Mouse (Mus musculus) gastrocnemius, postnatal 25 days (tissue): ENCODE measurements at regions not wholly inside any gene's neighbourhood (a gene's known extent, or its start where the extent isn't known, plus 50 kb on each side); places are given as distances from the start of the nearest gene placed in this dataset.

ENCODE experiments used
- DNase-seq: peaks from one replicate; pipeline ENCODE4 v3.0.0; 2022

DNA sequence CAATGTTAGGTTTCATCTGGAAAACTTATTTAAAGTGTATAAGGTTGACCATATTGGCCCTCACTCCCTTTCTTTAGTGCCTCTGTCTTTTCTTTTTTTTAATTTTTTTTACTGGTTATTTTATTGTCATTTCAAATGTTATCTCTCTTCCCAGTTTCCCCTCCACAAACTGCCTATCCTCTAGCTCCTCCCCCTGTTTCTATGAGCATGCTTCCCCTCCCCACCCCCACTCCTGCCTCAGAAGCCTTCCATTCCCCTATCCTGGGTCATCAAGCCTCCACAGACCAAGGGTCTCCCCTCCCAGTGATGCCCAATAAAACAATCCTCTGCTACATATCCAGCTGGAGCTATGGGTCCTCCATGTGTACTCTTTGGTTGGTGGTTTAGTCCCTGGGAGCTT is 2134.9 kb upstream of the Lrrc6 start:
- DNase-seq = no peak

DNA sequence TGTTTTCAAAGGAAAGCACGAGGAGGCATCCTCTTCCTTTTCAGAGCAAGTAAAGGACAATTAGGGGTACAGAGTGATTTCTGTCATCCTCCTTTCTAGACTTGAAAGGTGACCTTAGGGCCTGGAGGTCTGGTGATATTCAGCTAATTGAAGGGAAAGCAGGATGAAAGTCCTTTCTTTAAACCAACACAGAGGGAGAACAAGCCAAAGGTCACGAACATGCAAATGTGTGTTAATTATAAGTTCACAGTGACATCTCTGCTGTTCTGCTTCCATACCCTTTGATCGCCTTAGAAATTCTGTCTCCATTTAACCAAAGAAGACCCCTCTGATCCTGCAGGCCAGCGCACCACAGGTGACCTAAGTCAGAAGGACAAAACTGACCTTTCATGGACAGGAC is 2126.3 kb upstream of the Lrrc6 start:
- DNase-seq = no peak

DNA sequence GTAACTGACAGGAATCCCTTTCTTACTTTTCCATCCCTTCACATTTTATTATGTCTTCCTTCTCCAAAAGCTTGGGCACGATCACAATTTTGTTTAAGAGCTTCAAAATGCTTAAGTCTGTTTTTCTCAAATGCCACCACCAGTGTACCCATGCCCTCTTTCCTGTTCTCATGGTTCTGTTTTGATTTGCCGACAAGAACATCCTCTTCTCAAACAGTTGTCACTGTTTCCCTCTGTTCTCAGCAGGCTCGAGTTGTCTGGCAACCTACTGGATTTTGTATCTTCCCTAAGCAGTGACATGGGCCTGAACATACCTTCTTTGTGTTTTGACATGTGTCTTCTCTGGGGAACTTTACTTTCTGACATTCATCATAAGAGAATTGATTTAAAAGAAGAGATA is 2124.1 kb upstream of the Lrrc6 start:
- no peak for DNase-seq

- no peak for DNase-seq
Measured at GRCm38 (mm10) chr15:68620417-68621214, 2119.9 kb upstream of the Lrrc6 start.

GRCm38 (mm10) chr15:68606110-68606791 is 2105.5 kb upstream of the Lrrc6 start:
- DNase-seq = peak; percentile 64

- no peak for DNase-seq
Measured at GRCm38 (mm10) chr15:68605478-68605877, 2104.8 kb upstream of the Lrrc6 start.

DNA sequence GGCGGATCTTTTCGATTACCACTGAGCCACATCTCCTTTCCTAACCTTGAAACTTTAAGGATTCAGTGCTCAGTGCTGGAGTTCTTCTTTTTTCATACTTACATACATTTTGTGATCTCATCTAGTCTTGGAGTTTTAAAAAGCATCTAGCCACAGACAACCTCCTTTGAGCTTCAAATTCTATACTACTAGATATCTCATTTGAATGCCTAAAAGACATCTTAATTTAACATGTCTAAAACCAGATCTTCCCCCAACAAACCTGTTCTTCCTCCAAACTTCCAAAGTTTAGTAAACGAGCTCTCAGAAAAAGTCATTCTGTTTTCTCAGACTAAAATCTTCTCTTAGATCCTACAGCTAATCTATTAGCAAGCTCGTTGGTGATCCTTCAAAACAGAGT is 2081.5 kb upstream of the Lrrc6 start:
- no peak for DNase-seq

GRCm38 (mm10) chr15:68579486-68579885 is 2078.8 kb upstream of the Lrrc6 start:
- DNase-seq = no peak

DNA sequence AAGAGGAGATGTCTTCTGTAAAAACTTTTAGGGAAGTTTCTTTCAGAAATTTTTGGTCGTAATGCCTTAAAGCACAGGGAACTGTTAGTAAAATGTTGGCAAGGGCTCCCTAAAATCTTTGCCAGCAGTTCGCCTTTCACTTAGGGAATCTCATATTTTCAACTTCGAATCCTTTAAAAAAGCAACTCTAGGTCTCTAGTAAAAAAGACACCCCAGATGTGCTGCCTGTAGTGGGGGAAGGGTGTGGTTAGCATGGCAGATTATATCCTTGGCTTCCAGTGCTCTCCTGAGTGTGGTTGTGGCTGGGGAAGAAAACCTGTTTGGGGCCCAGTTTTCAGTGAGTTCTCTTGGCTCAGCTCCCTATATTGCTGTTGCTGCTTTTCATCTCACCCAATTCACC is 2059.9 kb upstream of the Lrrc6 start:
- DNase-seq = no peak

GRCm38 (mm10) chr15:68556133-68556532 is 2055.4 kb upstream of the Lrrc6 start:
- DNase-seq = no peak

DNA sequence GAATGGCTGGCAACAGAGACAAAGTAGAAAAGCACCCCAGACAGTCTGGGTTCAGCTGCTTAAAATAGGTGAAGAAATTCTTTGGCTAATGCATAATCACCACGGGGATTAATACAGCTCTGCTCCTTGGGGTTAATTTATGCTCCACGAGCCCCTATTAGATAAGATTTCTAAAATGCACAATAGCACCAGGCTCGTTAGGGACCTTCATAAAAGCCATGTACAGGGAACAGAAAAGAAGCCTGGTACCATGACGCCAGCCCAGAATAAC is 2035.3 kb upstream of the Lrrc6 start:
- DNase-seq = no peak

DNA sequence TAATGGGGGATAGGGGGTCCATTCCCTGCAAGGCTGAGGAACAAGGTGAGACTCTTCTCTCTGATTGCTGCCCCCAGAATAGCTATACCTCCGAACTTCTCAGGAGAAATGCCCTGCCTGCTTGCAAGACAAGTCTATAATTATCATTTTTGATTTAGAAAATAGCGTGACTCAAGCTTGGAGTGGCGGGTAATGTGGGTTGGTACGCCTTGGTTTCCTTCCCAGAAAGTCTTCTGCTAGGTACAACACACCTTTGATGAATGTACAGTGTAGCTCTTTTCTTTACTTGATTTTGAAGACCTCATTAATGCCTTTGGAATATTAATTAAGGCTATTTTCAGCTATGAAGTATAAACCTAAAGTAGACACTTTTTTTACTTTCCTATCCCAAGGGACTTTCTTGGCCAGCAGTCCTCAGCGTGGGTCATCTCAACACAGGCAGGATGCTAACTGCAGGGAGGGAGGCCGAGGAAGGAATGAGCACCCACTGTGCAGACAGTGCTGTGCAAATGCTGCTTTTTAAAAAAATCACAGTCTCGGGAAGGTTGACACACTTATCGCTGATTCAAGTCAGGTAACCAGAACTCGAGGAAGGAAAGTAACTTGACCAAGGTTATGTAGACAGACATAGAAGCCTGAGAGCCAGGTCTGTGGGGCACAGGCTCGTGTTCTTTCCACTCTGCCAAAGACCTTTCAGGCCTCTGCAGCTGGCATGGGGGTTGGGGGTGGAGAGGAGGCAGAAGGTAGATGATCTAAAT is 2034.8 kb upstream of the Lrrc6 start:
- no peak for DNase-seq

DNA sequence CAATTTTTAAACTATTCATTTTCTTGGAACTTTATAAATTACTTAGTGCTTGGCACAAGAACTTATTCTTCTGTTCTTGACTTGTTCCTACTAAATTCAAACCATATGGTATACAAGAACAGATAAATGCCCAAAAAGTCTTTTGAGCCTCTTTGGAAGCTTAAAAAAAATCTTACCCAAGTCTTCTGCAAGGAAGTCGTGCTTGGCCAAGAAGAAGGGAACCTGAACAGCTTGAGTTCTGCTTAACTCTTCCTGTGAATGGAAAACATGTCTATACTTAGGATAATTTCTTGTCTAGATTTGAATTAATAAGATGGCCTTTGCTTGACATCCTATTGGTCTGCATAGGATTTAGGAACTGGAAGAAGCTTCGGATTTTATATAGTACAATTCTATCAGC is 2020.0 kb upstream of the Lrrc6 start:
- DNase-seq = no peak

DNA sequence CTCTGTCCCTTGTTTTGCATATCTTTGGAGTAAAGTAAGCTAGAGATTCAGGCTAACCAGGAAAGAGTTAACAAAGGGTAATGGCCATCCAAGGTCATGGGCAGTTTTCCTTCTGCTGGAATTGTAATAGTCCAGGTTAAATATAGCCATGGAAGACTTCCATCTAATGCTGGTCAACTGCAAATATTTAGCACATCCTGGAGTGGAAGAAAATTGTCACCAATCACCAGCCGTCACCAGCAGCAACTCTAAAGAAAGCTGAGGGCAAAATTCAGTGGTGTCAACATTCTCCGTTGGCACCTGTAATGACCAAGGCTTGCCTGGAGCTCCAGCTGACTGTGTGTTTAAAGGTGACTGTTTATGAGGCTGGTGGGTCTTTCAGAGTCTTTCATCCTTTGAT is 2011.7 kb upstream of the Lrrc6 start:
- no peak for DNase-seq

DNA sequence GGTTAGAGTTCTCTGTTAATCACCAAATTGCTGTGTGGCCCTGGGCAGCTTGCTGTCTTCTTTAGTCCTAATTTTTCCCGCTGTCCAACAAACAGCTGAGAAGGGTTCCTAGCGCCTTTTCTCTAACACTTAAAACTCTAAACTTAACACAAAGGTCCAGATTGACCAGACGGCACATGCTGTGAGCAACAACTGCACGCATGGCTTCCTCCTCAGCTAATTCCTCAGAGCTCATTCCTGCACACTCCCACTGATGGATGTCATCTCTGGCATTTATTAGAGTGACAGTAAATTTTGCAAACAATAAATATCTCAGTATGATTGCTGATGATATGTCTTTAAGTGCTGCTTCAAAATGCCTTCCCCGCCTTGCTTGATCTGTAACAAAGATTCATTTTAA is 2007.5 kb upstream of the Lrrc6 start:
- no peak for DNase-seq

- DNase-seq = no peak
Measured at GRCm38 (mm10) chr15:68506093-68506492, 2005.4 kb upstream of the Lrrc6 start.

GRCm38 (mm10) chr15:68496438-68496837 is 1995.7 kb upstream of the Lrrc6 start:
- DNase-seq = no peak

DNA sequence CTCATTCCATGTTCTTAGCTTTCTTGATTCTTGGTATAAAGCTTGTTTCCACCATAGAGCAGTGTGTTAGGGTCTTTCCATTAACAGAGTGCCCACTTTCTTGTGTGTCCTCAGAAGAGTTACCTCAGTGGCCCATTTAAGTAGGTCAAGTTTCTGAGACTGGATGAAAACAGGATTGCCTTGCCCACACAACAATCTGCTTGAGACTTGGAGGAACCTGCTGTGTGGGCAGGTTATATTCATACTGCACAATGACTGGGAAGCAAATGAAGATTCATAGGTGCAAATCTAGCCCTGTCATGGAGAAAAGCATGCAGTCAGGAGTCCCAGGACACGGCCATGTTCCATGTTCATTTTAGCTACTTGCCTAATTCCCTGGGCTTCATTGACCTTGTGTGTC is 1984.1 kb upstream of the Lrrc6 start:
- DNase-seq = no peak

DNA sequence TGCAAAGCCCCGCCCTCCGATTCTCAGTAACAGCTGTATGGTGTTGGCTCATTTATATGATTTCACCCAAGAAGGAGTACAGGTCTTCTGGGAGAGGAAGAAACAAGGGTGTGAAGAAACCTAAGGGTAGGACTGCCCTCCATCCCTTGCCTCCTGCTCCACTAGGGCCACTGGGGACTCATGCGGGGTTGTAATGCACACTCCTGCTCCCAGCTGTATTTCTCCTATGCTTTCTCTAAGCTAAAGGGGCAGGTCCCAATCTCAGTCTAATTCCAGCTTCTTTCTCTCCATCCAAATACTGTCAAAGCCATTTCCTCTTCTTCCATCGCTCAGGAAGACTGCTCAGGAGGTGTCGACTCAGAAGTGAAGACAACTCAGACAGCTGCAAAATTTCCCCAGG is 1977.0 kb upstream of the Lrrc6 start:
- DNase-seq = no peak

GRCm38 (mm10) chr15:68471928-68472327 is 1971.2 kb upstream of the Lrrc6 start:
- DNase-seq = no peak

DNA sequence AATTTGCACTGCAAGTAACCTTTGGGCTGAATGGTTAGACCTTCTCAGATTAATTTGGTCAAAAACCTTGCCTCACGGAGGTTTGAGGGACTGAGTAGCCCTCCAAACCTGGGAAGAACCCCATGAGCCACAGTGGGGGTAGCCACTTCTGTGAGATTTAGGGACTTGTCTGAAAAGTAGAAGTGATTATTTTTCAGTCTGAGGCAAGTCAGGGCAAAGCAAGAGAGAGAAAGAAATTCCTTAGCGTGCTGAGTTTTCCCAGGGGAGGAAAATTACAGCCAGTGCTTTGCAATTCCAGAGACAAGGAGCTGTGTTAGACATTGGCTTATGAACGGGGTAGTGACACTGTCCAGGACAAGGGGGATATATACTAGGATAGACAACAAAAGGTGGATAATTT is 1962.1 kb upstream of the Lrrc6 start:
- no peak for DNase-seq

DNA sequence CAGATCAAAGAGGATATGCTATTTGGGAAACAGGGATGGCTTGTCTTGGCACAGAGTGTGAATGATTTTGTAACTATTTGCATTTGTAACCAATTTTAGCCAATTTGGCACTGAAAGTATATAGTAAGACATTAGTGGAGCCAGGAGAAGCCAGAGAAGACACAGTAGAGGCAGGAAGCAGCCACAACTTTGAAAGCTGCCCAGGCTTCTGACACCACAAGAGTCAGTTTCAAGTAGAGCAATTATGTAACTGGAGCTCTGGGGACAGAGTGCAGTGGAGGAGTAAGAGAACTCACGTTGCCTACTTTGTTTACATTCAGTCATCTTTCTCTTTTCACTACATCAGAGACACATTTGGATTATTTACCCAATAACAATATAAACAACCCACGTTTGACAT is 1956.5 kb upstream of the Lrrc6 start:
- DNase-seq = no peak

DNA sequence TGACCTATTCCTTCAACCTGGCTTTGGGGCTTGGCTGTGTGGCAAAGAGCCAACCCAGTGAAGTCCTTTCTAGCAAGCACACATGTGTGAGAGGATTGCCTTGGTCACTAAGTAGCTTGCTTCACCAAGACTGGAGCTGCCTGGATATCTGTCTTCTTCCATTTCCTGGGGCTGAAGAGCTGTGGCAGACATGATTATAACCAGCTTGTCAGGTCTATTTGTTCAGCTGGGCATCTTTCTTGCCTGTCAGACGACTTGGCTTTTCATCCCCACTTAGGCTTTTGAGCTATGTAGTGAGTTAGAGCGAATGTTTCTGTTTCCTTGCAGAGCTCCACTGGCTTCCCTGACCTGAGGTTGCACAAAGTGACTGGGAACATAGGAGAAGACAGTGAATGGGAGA is 1951.3 kb upstream of the Lrrc6 start:
- no peak for DNase-seq

DNA sequence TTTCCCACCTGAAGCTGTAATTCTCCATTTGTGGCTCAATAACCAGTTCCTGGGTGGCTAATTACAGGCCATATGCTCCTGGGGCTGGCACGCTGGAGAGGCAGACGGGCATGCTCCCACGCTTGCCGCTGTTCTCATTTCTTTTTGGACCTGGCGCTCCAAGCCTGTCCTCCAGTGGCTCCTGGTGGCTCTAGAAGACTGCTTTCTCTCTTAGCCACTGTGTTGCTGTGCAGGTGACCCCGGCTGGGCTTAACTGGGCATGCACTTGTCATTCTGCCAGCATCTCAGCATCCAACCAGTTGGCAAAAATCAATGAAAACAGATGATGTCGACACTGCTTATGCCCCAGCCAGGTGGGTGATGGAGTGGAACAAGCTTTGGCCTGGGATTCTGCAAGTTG is 1944.6 kb upstream of the Lrrc6 start:
- DNase-seq = no peak
